Mouse (Mus musculus) kidney, embryonic 16.5 days (tissue): ENCODE data around the gene Atp8a1. TPM values are rescaled to one million over a fixed set of nuclear protein-coding genes. Genes with fewer than 3 reads are reported as not detected.

ENCODE experiments used
- ATAC-seq: fragments of 200-750 bp; cut with Nextera tagmentation; 2 replicates; pipeline ENCODE4 v1.8.0; 2017; ENCODE audit warnings: moderate TSS enrichment; ENCODE audit not compliant: low FRiP score, low TSS enrichment
- H3K27ac ChIP-seq: fragments of 300-500 bp; sonication (generic); 2 replicates; pipeline ENCODE4 v1.5.1; 2014; ENCODE audit warnings: low read length
- H3K27me3 ChIP-seq: fragments of 300-500 bp; sonication (generic); 2 replicates; pipeline ENCODE4 v1.6.1; 2014; ENCODE audit warnings: low read length, control low read depth, mixed read lengths; ENCODE audit not compliant: insufficient read depth
- H3K36me3 ChIP-seq: fragments of 300-500 bp; sonication (generic); 2 replicates; pipeline ENCODE4 v1.6.1; 2014; ENCODE audit warnings: low read length, control low read depth, mixed read lengths; ENCODE audit not compliant: insufficient read depth
- H3K4me1 ChIP-seq: fragments of 300-500 bp; sonication (generic); 2 replicates; pipeline ENCODE4 v1.6.1; 2014; ENCODE audit warnings: low read length, control low read depth, mixed read lengths; ENCODE audit not compliant: insufficient read depth
- H3K4me2 ChIP-seq: fragments of 300-500 bp; sonication (generic); replicated peaks from 2 replicates; pipeline ENCODE4 v1.6.1; 2014; ENCODE audit warnings: low read depth, low read length
- H3K4me3 ChIP-seq: fragments of 300-500 bp; sonication (generic); 2 replicates; pipeline ENCODE4 v1.5.1; 2014; ENCODE audit warnings: mild to moderate bottlenecking, low read length
- H3K9ac ChIP-seq: fragments of 300-500 bp; sonication (generic); replicated peaks from 2 replicates; pipeline ENCODE4 v1.6.1; 2014; ENCODE audit warnings: low read length
- H3K9me3 ChIP-seq: fragments of 300-500 bp; sonication (generic); 2 replicates; pipeline ENCODE4 v1.6.1; 2016; ENCODE audit warnings: low read length, control low read depth
- WGBS: fragments of 180-500 bp; shearing (Covaris S2); extraction: QIAGEN DNeasy Blood & Tissue Kit; methylation state at CpG from one replicate; pipeline ENCODE4 v1.1.7; 2014; 5-methylcytosine and 5-hydroxymethylcytosine counted together
- polyA plus RNA-seq: library from polyadenylated mRNA; unstranded; fragments of >200 nt; fragmentation: Nextera tagmentation; extraction: Ambion mirVana; gene quantifications from 2 replicates; pipeline ENCODE4 v1.2.1, GENCODE M21; 2015

Gene Atp8a1
- polyA plus RNA-seq, 1 experiment from 2014 or later = 10.7 TPM

GRCm38 (mm10) chr5:67828356-67828755, 18.9 kb downstream of the Atp8a1 start:
- no peak overlapping the region for H3K4me2 ChIP-seq
- WGBS = 86% methylated on average over 3 of the region's 3 CpGs

GRCm38 (mm10) chr5:67826935-67827334, 20.3 kb downstream of the Atp8a1 start:
- Histone ChIP-seq H3K4me1 (no peaks in the 10 kb centered on the region), H3K27ac (no peak overlapping the region), H3K36me3 (no peaks in the 10 kb centered on the region), H3K4me3 (no peak overlapping the region), H3K9ac (no peak overlapping the region), H3K4me2 (no peak overlapping the region), H3K27me3 (no peaks in the 10 kb centered on the region), H3K9me3 (no peaks in the 10 kb centered on the region)
- WGBS = 93% methylated on average over 3 of the region's 3 CpGs
- no peak for ATAC-seq

More at GRCm38 (mm10) chr5:67828356-67828755, 18.9 kb downstream of the Atp8a1 start:
- Histone ChIP-seq H3K36me3 (no peaks in the 10 kb centered on the region), H3K4me1 (no peaks in the 10 kb centered on the region), H3K4me3 (no peak overlapping the region), H3K9ac (no peak overlapping the region), H3K27me3 (no peaks in the 10 kb centered on the region), H3K27ac (no peak overlapping the region), H3K9me3 (no peaks in the 10 kb centered on the region)
- no peak for ATAC-seq

GRCm38 (mm10) chr5:67826278-67826677, 21.0 kb downstream of the Atp8a1 start:
- no peak overlapping the region for H3K4me2 ChIP-seq
- H3K27me3 ChIP-seq = no peaks in the 10 kb centered on the region
- 79% methylated on average over 9 of the region's 9 CpGs for WGBS
- no peak overlapping the region for H3K4me3 ChIP-seq
- no peak overlapping the region for H3K27ac ChIP-seq
- no peak overlapping the region for H3K9ac ChIP-seq
- no peaks in the 10 kb centered on the region for H3K4me1 ChIP-seq
- no peaks in the 10 kb centered on the region for H3K9me3 ChIP-seq
- no peaks in the 10 kb centered on the region for H3K36me3 ChIP-seq
- ATAC-seq = no peak

GRCm38 (mm10) chr5:67824600-67824999, 22.6 kb downstream of the Atp8a1 start:
- no peak overlapping the region for H3K4me3 ChIP-seq
- no peak overlapping the region for H3K9ac ChIP-seq
- no peaks in the 10 kb centered on the region for H3K4me1 ChIP-seq
- H3K4me2 ChIP-seq = no peak overlapping the region
- no peak overlapping the region for H3K27ac ChIP-seq
- no peak for ATAC-seq
- H3K27me3 ChIP-seq = no peaks in the 10 kb centered on the region
- H3K36me3 ChIP-seq = no peaks in the 10 kb centered on the region
- 71% methylated on average over 2 of the region's 2 CpGs for WGBS
- no peaks in the 10 kb centered on the region for H3K9me3 ChIP-seq

GRCm38 (mm10) chr5:67823771-67824170, 23.5 kb downstream of the Atp8a1 start:
- H3K4me3 ChIP-seq = no peak overlapping the region
- no peak overlapping the region for H3K9ac ChIP-seq
- no peaks in the 10 kb centered on the region for H3K27me3 ChIP-seq
- H3K4me1 ChIP-seq = no peaks in the 10 kb centered on the region
- H3K4me2 ChIP-seq = no peak overlapping the region
- H3K36me3 ChIP-seq = no peaks in the 10 kb centered on the region
- no peaks in the 10 kb centered on the region for H3K9me3 ChIP-seq
- H3K27ac ChIP-seq = no peak overlapping the region
- no peak for ATAC-seq
- 72% methylated on average over 5 of the region's 5 CpGs for WGBS

GRCm38 (mm10) chr5:67822619-67823018, 24.6 kb downstream of the Atp8a1 start:
- no peak for ATAC-seq
- no peak overlapping the region for H3K4me2 ChIP-seq
- H3K4me1 ChIP-seq = no peaks in the 10 kb centered on the region
- no peaks in the 10 kb centered on the region for H3K9me3 ChIP-seq
- no peaks in the 10 kb centered on the region for H3K36me3 ChIP-seq
- no peak overlapping the region for H3K27ac ChIP-seq
- H3K9ac ChIP-seq = no peak overlapping the region
- 83% methylated on average over 6 of the region's 6 CpGs for WGBS
- H3K27me3 ChIP-seq = no peaks in the 10 kb centered on the region
- no peak overlapping the region for H3K4me3 ChIP-seq

GRCm38 (mm10) chr5:67821987-67822401, 25.2 kb downstream of the Atp8a1 start:
- Histone ChIP-seq H3K4me2 (no peak overlapping the region), H3K9me3 (no peaks in the 10 kb centered on the region), H3K27me3 (no peaks in the 10 kb centered on the region), H3K9ac (no peak overlapping the region), H3K27ac (no peak overlapping the region), H3K4me1 (no peaks in the 10 kb centered on the region), H3K36me3 (no peaks in the 10 kb centered on the region), H3K4me3 (no peak overlapping the region)
- WGBS = 88% methylated on average over 8 of the region's 8 CpGs
- ATAC-seq = no peak

GRCm38 (mm10) chr5:67821185-67821584, 26.0 kb downstream of the Atp8a1 start:
- Histone ChIP-seq H3K9ac (no peak overlapping the region), H3K4me3 (no peak overlapping the region), H3K27me3 (no peaks in the 10 kb centered on the region), H3K9me3 (no peaks in the 10 kb centered on the region), H3K36me3 (no peaks in the 10 kb centered on the region), H3K4me2 (no peak overlapping the region), H3K27ac (no peak overlapping the region), H3K4me1 (no peaks in the 10 kb centered on the region)
- WGBS = 88% methylated on average over 2 of the region's 2 CpGs
- ATAC-seq = no peak

- no peaks in the 10 kb centered on the region for H3K36me3 ChIP-seq
- no peaks in the 10 kb centered on the region for H3K27me3 ChIP-seq
- no peak overlapping the region for H3K4me3 ChIP-seq
- H3K4me1 ChIP-seq = 0 out of 2 replicates have a peak, but pooled peaks cover 9% of the 10 kb centered on the region
- no peak overlapping the region for H3K4me2 ChIP-seq
- H3K9ac ChIP-seq = no peak overlapping the region
- H3K9me3 ChIP-seq = no peaks in the 10 kb centered on the region
- 48% methylated on average over 5 of the region's 5 CpGs for WGBS
- H3K27ac ChIP-seq = no peak overlapping the region
- no peak for ATAC-seq
Measured at GRCm38 (mm10) chr5:67819451-67819850, 27.8 kb downstream of the Atp8a1 start.

GRCm38 (mm10) chr5:67815572-67816325, 31.5 kb downstream of the Atp8a1 start:
- Histone ChIP-seq H3K27me3 (no peaks in the 10 kb centered on the region), H3K9me3 (no peaks in the 10 kb centered on the region), H3K4me3 (no peak overlapping the region), H3K9ac (no peak overlapping the region), H3K4me1 (0 out of 2 replicates have a peak, but pooled peaks cover 9% of the 10 kb centered on the region), H3K4me2 (peak overlapping the region; percentile 16; the same call in 1 of the 2 replicates), H3K27ac (0 out of 2 replicates have a peak overlapping the region, but pooled peaks have one; percentile 4), H3K36me3 (no peaks in the 10 kb centered on the region)
- 37% methylated on average over 16 of the region's 16 CpGs for WGBS
- peak; percentile 90 for ATAC-seq
